Mouse (Mus musculus) WW6 (cell line): ENCODE measurements at regions not wholly inside any gene's neighbourhood (a gene's known extent, or its start where the extent isn't known, plus 50 kb on each side); places are given as distances from the start of the nearest gene placed in this dataset.
"Not testable (repeated sequence)": the region's sequence is repeated elsewhere in the genome, so short reads cannot be mapped to it uniquely, and the experiment has no call there.

Experiments used
- DNase-seq: peaks from one replicate; pipeline ENCODE4 v3.0.0-alpha.2; 2013; ENCODE audit warnings: low read depth, low spot score

DNA sequence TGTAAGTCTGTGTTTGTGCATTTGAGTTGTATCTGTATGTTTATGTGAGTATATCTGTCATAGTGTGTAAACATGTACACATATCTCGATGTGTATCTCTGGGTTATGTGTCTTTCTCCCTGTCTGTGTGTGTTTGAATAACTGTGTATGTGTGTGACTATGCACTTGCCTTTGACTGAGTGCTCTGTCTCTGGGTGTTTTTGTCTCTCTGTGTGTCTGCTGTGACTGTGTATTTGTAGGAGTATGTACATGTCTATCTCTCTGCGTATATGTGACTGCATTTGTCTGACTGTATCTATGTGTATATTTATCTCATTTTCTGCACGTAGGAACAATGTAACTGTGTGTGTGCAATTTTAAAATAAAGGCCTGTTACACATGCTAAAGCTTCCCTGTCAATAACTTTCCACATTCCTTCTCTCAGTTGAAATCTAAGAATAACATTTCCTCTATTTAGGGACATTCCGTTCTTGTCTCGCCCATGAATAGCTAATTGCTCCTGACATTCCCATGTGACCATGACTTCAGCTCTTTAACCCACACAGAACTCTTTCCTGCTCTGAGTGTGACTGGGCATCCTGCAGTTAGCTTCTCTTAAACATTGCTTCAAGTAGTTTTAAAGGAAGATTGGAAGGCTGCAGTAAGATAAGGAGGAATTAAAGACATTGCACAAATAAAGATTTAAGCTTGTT lies 257.2 kb upstream of the Klf6 start:
- no peak for DNase-seq

DNA sequence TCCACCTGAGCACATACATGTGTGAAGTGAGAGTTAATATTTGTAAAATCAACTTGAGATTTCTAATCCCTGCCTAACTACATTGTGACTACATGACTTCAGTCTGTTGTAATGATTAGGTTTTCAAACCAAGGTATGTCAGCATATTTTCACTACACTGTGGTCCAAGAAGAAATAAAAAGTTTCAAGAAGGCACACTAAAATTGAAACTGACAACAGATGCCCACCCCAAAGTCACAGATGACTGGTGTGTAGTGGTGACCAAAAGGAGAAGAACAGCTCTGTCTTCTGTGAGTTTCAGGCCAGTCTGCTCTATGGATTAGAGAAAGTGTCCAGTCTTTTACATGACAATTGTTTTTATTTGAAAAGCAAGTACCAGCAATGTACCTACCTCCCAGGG lies 255.9 kb upstream of the Klf6 start:
- DNase-seq = no peak

DNA sequence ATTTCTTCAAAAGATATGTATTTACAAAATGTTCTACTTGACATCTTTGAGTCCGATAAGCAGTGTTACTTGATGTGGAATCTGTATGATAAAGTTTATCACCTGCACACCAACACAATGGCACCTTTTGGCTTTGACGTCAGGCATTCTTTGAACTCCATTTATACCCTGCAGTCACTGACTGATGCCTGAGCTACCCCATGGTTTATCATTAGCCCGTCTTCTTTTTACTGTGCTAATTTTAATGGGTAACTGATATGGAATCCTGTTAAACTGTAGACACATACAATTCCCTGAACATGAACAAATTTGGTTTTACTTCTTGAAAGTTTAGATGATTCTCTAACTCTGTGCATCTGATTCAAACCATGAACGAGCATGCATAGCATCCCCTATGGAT lies 253.8 kb upstream of the Klf6 start:
- no peak for DNase-seq

DNA sequence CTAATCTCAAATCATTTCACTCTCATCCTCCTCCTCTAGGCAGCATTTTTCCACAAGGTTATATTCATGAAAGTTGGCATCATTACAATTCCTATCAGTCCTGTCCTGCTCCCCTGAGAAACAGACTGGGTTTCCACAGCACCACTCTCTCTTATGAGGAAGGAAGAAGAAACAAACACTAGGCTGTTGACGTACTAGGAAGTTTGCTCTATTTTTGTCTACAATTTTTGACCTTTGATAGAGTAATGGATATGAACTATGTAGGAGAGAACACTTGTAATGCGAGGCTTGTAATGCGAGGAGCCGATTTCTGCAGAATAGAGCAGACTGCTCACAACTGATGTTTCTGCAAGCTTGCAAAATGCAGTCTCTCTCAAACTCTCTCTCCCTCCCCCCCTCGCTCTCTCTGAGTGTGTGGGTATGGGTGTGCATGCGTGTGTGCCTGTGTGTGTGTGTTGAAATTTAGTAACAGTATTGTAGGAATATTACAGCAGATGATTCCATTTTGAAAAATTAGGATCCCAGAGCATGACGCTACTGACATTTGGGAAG lies 247.0 kb upstream of the Klf6 start:
- no peak for DNase-seq

DNA sequence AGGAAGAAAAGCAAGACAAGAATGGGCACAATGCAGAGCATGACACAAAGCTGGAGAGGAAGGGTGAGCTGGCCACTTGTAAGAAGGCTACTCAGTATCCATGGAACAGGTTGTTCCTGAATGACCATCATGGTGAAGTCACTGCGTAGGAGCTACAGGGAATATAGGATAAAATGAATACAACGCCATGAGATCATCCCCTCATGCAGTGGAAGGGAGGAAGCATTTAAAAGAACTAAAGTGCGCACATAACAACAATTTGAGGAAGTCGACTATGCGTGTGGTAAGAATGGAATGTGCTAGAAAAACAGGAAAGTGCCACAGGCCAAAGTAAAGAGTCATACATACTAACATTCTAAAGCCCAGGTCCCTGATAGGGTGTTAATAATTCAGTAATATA lies 246.4 kb upstream of the Klf6 start:
- DNase-seq = no peak

DNA sequence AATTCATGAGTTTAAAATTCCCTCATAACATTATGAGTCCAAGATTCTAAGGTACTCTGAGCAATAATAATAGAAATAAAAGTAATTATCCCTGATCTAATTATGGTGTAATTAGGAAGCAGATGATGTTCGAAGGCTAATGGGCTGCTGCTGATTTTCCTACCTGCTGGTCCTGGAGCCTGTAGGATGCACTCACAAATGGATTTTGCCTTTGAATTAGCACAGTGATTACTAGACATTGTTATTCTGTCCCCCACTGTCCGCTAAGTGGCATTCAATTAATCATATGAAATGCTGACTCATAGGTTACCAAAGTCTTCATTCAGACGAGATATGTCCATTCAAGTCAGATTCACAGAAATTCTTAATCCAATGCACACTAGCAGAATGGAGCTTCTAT lies 246.0 kb upstream of the Klf6 start:
- no peak for DNase-seq

DNA sequence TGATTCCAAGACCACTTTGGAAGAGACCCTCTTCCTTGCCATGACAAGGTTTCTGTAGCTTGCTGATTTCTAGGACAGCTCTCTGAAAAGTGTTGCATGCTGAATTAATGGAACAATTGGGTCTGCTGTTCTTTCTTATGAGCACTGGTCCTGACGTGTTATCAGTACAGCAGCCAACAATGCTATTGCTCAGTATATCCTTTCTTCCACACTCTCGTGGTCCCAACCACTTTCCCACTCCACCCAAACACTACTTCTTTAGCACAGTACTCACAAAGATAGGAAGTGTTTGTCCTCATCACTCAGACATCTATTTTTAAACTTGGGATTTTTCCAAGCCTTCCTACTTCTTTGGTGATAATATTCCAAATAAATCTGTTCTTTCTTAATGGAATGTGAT lies 233.2 kb upstream of the Klf6 start:
- no peak for DNase-seq

DNA sequence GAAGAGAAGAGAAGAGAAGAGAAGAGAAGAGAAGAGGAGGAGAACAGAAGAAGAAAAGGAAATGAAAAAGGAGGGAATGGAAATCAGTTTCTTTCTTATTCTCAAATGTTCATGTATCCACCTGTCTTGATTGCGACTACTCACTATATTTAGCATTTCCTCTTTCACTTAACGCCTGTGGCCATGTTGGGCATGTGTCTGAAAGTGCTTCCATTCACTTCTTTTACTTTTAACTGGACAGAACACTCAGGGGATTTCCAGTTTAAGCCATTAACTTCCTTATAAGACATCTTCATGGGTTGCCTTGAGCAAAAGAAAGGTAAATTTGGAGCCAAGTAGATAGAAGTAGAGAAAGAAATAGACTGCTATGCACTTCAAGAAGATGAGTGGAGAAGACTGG lies 226.3 kb upstream of the Klf6 start:
- no peak for DNase-seq

DNA sequence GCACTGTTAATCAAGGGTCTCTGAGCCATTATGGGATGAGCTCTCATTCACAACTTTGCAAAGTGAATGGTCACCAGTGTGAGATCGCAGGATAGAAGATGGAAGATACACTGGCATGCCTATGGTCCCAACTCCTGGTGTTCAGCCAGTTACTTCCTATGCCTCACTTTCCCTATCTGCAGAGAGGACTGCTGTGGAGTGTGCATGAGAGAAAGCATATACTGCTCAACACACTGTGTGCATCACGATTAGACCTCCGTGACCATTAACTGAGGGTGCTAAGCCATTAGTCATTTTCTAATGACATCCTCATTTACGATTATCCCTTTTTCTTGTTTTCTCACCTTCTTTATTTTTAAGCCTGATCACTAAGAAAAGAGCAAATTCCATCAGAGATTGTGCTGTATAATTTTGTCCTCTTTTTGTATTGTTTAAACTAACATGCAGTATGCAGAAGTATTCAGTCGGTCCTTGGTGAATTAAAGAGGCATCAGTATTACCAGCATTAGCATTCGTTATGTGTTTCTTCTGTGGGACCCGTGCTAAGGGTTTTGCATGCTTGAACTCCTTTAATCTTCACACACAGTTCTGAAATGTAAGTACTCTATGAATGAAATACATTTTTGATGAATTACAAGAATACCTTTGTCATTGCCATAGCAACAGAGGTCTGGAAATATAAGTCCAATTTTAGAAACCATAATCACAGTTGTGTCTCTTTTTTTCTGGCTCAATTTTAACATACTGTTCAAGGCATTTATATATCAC lies 219.4 kb upstream of the Klf6 start:
- no peak for DNase-seq

DNA sequence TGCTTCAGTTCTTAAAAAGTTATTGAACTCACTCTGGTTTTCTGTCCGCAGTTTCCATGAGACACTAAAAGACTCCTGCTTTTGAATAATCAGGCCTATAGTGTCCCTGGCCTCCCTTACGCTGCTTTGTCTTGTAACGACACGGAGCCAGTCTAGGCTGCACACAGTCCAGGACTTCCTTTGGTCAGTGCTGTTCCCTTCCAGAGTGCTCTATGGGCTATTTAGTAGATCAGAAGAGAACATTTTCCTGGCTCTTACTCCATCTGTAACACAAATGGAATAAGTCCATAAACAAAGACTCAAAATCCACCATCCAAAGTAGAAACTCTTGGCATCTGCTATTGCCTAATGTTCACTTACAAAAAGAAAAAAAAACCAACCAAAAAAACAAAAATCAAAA lies 213.0 kb upstream of the Klf6 start:
- no peak for DNase-seq

DNA sequence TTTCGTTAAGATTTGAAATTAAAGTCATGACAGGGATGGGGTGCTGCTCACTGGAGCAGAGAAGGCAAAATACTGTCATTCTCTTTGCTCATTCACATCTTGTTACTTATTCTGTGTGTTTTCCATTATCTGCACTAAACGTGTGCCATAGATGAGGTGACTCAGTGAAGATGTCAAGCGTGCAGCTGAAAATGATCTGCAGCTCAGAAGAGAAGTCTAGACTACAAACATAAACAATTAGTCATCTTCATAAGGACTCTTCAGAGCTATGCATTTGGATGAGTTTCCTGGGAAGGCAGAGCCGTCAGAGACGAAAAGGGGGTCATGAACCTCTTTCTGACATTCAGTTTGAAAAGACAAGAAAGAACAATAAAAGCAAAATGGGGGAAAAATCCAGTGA lies 203.7 kb upstream of the Klf6 start:
- no peak for DNase-seq

DNA sequence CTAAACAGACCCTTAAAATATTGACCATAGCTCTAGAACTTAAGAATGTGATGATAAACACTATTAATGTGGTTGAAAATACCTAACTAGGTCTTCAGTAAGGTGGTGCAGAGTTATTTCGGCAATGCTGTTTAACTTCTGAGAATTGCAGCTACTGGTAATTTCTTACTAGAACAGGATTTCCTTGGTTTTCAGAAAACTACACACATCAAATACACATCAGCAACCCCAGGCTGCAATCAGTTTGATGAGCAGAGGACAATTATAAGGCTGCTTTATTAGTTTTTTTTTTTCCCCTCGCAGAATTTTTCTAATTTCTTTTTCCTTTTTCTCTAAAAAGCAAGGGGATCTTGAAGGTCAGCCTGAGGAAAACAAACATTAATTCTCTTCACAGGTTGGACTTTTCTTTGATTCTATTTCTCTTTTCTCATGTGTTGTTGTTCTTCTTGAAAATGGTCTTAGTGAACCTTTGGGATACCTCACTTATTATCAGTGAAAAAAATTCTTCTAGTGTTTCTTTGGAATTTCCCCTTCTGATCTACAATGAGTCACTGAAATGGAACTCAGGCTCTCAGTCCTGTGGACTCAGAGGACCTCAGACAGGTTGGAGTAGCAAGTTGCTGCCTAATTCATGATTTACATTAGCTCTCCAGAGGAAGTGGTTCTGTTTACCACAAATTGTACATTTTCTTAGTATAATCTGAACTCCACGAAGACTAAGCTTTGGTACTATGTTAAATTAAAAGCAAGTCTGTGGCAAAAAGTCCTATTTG lies 194.9 kb upstream of the Klf6 start:
- no peak for DNase-seq

DNA sequence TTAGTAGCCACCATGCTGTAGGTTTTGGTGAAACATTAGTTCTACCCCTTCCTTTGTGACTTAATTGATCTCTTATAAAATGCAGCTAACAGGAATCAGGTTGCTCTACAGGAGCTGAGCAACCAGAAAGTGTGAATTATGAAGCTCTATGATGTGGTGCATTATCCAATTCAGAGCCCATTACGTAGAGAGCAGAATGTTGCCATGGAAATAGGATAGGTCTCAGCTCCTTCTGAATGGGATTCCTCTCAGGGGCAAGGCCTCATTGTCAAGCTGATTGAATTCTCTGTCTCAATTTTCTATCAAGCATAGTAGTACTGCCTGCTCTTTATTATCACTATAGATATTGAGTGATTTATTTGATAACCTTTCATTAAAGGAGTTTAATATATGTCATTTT lies 185.6 kb upstream of the Klf6 start:
- DNase-seq = no peak

DNA sequence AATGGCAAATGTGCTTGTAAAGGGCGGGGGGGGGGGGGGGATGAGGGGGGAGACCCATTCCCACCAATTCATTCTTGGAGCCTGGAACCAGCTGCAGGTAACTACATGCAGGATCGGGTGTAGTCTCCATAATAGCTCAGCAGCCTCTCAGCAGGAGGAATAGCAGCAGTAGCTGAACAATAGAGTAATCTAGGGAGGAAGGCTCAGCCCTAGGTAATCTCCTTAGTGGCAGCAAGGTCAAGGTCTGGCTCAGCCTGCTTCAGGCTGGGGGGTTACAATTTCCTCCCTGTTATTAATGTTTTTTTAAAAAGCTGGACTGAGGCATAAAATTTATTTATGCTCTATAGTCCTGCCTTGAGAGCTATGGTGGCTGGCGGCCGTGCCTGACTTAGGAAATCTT lies 171.2 kb upstream of the Klf6 start:
- no peak for DNase-seq

DNA sequence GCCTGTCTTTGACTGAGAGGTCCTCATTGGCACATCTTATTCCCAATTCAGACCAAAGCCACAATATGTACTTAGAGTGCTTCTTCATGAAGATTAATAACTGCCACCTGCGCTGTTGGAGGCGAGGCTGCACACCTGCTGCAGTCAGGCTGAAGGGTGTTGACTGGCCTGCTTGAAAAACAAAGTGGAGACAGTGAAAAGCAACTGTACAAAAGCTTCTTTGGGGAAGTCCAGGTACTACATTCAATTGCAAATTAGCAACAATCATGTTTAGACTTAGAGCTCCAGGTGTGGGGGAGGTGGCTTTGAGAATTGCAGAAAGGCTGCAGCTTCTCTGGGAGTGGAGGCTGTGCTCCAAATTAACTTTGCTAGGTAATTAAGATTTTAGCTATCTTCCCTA lies 170.6 kb upstream of the Klf6 start:
- not testable (repeated sequence) for DNase-seq

DNA sequence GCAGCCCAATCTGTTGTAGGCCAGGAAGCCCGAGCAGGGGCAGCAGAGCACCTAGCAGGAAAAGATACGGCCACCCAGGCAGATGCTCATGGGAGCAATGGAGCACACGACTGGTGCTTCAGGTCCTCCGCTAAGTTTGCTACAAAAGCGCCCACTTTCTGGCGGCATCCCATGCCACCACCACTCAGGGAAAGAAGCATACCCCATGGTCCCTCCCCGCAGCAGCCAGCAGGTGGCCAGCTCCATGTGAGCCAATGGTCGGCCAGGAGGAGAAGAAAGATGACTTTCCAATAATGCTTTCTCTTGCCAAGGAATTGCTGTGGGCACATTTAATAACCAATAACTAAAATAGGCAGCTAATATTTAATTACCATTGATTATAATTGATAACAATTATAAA lies 166.7 kb upstream of the Klf6 start:
- DNase-seq = no peak

DNA sequence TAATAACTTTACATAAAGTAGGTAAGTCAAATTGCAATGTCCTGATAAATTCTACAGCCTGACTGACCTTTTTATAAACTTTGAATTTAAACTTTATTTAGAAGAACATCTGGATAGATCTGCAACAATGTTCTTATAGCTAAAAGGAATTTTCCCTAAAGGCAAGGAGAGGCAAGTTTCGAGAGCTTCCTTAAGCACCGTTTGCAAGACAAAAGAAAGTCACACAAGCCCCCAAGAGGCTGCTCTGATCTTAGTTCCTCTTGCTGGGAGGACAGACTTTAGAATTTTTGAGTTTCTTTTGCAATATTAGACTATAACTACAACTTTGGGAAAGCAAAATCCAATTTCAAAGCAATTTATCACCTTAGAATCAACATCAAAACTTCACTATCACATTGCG lies 165.7 kb upstream of the Klf6 start:
- not testable (repeated sequence) for DNase-seq

DNA sequence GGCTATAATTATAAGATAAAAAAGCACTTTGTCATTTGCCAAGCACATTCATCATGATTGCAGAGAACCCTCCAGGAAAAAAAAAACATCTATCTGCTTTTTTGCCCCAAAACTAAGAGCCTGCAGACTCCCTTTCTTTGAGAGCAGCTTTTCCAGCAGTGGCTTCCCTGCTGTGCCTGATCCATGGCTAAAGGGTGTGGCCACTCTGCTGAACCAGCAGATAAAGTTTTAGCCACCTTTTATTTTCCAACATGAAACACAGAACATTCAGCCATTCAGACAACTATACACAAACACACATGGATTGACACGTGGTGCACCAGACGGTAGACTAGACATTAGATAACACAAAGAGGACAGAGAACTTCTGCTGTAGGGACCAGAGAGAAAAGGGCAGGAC lies 164.9 kb upstream of the Klf6 start:
- DNase-seq = no peak

DNA sequence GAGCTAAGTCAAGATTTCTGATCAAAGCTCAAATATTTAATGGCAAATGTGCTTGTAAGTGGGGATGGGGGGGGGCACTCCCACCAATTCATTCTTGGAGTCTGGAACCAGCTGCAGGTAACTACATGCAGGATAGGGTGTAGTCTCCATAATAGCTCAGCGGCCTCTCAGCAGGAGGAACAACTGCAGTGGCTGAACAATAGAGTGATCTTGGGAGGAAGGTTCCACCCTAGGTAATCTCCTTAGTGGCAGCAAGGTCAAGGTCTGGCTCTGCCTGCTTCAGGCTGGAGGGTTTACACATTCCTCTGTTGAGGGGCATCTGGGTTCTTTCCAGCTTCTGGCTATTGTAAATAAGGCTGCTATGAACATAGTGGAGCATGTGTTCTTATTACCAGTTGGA lies 164.0 kb upstream of the Klf6 start:
- DNase-seq = peak; percentile 26

DNA sequence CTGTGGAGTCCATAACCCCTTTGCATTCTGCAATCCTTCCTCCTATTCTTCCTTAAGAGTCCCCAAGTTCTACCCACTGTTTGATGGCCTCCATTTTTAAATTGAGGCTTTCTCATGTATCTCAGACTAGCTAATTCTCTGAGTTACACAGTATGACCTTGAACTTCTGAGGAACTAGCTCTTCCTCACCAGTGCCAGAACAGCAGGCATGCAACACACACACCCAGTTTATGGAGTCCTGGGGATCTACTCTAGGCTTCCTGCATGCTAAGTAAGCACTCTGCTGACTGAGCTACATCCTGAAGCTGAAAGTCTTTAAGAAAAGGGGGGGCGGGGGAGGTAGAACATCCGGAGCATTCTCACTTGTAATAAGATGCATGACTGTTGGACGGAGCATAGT lies 159.2 kb upstream of the Klf6 start:
- DNase-seq = no peak

DNA sequence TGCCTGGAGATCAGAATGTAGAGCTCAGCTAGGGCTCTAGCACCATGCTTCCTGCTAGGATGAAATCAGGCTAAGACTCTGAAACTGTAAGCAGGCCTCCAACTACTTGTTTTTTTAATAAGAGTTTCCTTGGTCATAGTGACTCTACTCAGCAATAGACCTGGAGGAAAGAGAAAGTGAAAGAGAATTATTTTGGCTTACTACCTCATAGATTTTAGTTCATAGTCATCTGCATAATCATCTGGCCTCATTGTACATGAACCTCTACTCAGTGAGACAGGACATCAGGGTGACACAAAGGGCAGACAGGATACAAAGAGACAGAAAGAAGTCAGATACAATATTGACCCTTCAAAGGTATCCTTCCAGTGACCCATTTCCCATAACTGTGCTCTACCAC lies 156.3 kb upstream of the Klf6 start:
- no peak for DNase-seq

DNA sequence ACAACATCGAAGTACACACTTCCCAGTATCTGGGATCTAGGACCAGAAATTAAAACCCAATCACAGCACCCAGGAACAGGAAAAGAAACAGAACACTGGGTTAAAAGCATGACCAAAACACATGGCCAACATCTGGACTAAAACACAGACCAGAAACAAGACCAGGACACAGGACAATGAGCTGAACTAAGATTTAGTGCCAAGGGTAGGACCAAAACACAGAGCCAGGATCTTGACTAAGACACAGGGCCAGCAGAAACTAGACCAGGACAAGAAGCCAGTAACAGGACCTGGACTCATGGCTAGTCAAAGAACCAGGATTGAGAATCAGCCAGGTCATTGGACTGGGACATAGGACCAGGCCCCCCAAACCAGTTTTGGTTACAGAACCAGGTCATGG lies 149.6 kb upstream of the Klf6 start:
- DNase-seq = no peak
